Mouse (Mus musculus): ENCODE measurements around the gene Tmem265. TPM values are rescaled to one million over a fixed set of nuclear protein-coding genes. Genes with fewer than 3 reads are reported as not detected.

Tmem265 gene
- polyA plus RNA-seq, 1 experiment from 2014 or later: 6.3 TPM

- WGBS: under 1% methylated on average over 47 of the region's 50 CpGs
- H3K27me3 ChIP-seq: no peaks in the 10 kb centered on the region
- peak within 1 kb of the TSS; percentile 84 for H3K4me3 ChIP-seq
- H3K36me3 ChIP-seq: peaks cover 27% of the 10 kb centered on the region
- peaks cover 29% of the 10 kb centered on the region for H3K4me1 ChIP-seq
- ATAC-seq (ENCODE audit: low FRiP score, low read depth): peak; percentile 92
- H3K9me3 ChIP-seq: no peaks in the 10 kb centered on the region
- peak within 1 kb of the TSS; percentile 85 for H3K4me2 ChIP-seq (replicated peaks)
- peak within 1 kb of the TSS; percentile 89 for H3K27ac ChIP-seq (replicated peaks)
- peak within 1 kb of the TSS; percentile 99 for H3K9ac ChIP-seq (replicated peaks)
Observed at GRCm38 (mm10) chr7:127614891-127615843, 54.0 kb downstream of the Tmem265 start, which contains the start of gene Zfp629. TSS of gene Zfp629 (minus strand) at chr7:127615797.

GRCm38 (mm10) chr7:127616336-127616735 lies 55.1 kb downstream of the Tmem265 start:
- H3K9ac ChIP-seq (replicated peaks): no peak overlapping the region
- no peaks in the 10 kb centered on the region for H3K27me3 ChIP-seq
- no peaks in the 10 kb centered on the region for H3K9me3 ChIP-seq
- no peak overlapping the region for H3K27ac ChIP-seq (replicated peaks)
- peaks cover 16% of the 10 kb centered on the region for H3K36me3 ChIP-seq
- peak overlapping the region; percentile 84 for H3K4me3 ChIP-seq
- WGBS: 82% methylated on average over 1 of the region's 1 CpGs
- H3K4me1 ChIP-seq: peaks cover 29% of the 10 kb centered on the region
- no peak for ATAC-seq (ENCODE audit: low FRiP score, low read depth)
- H3K4me2 ChIP-seq (replicated peaks): peak overlapping the region; percentile 85

Other genes starting within 250 kb of the Tmem265 start
- gene Zfp768, start 215.8 kb upstream of the Tmem265 start, polyA plus RNA-seq (2016; fragmentation: Nextera tagmentation; extraction: Ambion mirVana): 20.5 and 22.3 TPM in 2 replicates
- 9.0 and 10.2 TPM in 2 replicates for gene Zfp747, start 185.3 kb upstream of the Tmem265 start, polyA plus RNA-seq (2016; fragmentation: Nextera tagmentation; extraction: Ambion mirVana)
- 5.8 and 7.2 TPM in 2 replicates for gene 9130019O22Rik, start 174.2 kb upstream of the Tmem265 start, polyA plus RNA-seq (2016; fragmentation: Nextera tagmentation; extraction: Ambion mirVana)
- gene E430018J23Rik, start 167.8 kb upstream of the Tmem265 start, polyA plus RNA-seq (2016; fragmentation: Nextera tagmentation; extraction: Ambion mirVana): 6.9 and 7.1 TPM in 2 replicates
- 6.7 and 6.8 TPM in 2 replicates for gene Zfp764, start 154.6 kb upstream of the Tmem265 start, polyA plus RNA-seq (2016; fragmentation: Nextera tagmentation; extraction: Ambion mirVana)
- 31.9 and 34.0 TPM in 2 replicates for gene Zfp688, start 139.3 kb upstream of the Tmem265 start, polyA plus RNA-seq (2016; fragmentation: Nextera tagmentation; extraction: Ambion mirVana)
- 18.2 and 19.3 TPM in 2 replicates for gene Zfp689, start 112.2 kb upstream of the Tmem265 start, polyA plus RNA-seq (2016; fragmentation: Nextera tagmentation; extraction: Ambion mirVana)
- gene Prr14, start 101.8 kb upstream of the Tmem265 start, polyA plus RNA-seq (2016; fragmentation: Nextera tagmentation; extraction: Ambion mirVana): 63.1 and 69.2 TPM in 2 replicates
- gene Fbrs, start 82.2 kb upstream of the Tmem265 start, polyA plus RNA-seq (2016; fragmentation: Nextera tagmentation; extraction: Ambion mirVana): 13.9 and 14.2 TPM in 2 replicates
- 94.6 and 98.3 TPM in 2 replicates for gene Srcap, start 49.4 kb upstream of the Tmem265 start, polyA plus RNA-seq (2016; fragmentation: Nextera tagmentation; extraction: Ambion mirVana)
- gene Gm42715, start 41.8 kb upstream of the Tmem265 start, polyA plus RNA-seq (2016; fragmentation: Nextera tagmentation; extraction: Ambion mirVana): 19.4 and 20.1 TPM in 2 replicates
- gene Phkg2, start 11.9 kb downstream of the Tmem265 start, polyA plus RNA-seq (2016; fragmentation: Nextera tagmentation; extraction: Ambion mirVana): 53.6 and 54.1 TPM in 2 replicates
- gene Ccdc189, start 27.2 kb downstream of the Tmem265 start, polyA plus RNA-seq (2016; fragmentation: Nextera tagmentation; extraction: Ambion mirVana): 11.9 and 16.1 TPM in 2 replicates
- 68.6 and 71.1 TPM in 2 replicates for gene Rnf40, start 27.4 kb downstream of the Tmem265 start, polyA plus RNA-seq (2016; fragmentation: Nextera tagmentation; extraction: Ambion mirVana)
- gene Zfp629, start 54.4 kb downstream of the Tmem265 start, polyA plus RNA-seq (2016; fragmentation: Nextera tagmentation; extraction: Ambion mirVana): 39.9 and 42.8 TPM in 2 replicates
- gene Bcl7c, start 147.5 kb downstream of the Tmem265 start, polyA plus RNA-seq (2016; fragmentation: Nextera tagmentation; extraction: Ambion mirVana): 79.0 and 79.2 TPM in 2 replicates
- gene Ctf1, start 151.3 kb downstream of the Tmem265 start, polyA plus RNA-seq (2016; fragmentation: Nextera tagmentation; extraction: Ambion mirVana): 5.5 and 5.8 TPM in 2 replicates
- 0.13 and 0.21 TPM in 2 replicates for gene Ctf2, start 170.8 kb downstream of the Tmem265 start, polyA plus RNA-seq (2016; fragmentation: Nextera tagmentation; extraction: Ambion mirVana)
- gene Fbxl19, start 183.2 kb downstream of the Tmem265 start, polyA plus RNA-seq (2016; fragmentation: Nextera tagmentation; extraction: Ambion mirVana): 10.7 and 11.1 TPM in 2 replicates
- gene Orai3, start 208.4 kb downstream of the Tmem265 start, polyA plus RNA-seq (2016; fragmentation: Nextera tagmentation; extraction: Ambion mirVana): 6.2 and 8.1 TPM in 2 replicates
- 22.9 and 23.7 TPM in 2 replicates for gene Setd1a, start 215.3 kb downstream of the Tmem265 start, polyA plus RNA-seq (2016; fragmentation: Nextera tagmentation; extraction: Ambion mirVana)
- not detected in 2 replicates for gene Gm49388, start 224.2 kb downstream of the Tmem265 start, polyA plus RNA-seq (2016; fragmentation: Nextera tagmentation; extraction: Ambion mirVana)
- gene Hsd3b7, start 239.2 kb downstream of the Tmem265 start, polyA plus RNA-seq (2016; fragmentation: Nextera tagmentation; extraction: Ambion mirVana): 8.1 and 8.3 TPM in 2 replicates

All from midbrain, embryonic 12.5 days (tissue).